Mouse (Mus musculus): ENCODE data around the gene Cav3. TPM values are rescaled to one million over a fixed set of nuclear protein-coding genes. Genes with fewer than 3 reads are reported as not detected.
A peak's percentile ranks its signal among the peaks of the same experiment; 100 is the strongest.

The Cav3 gene
- total RNA-seq (2014; rRNA removed) = not detected in 2 replicates
- not detected in 2 replicates for polyA plus RNA-seq (2015; fragmentation: Nextera tagmentation; extraction: Ambion mirVana)

GRCm38 (mm10) chr6:112459341-112459749, at the start of gene Cav3:
TSS of gene Cav3 (plus strand) at chr6:112459505.
- ATAC-seq (ENCODE audit: low FRiP score) (no peak), DNase-seq (ENCODE audit: low spot score) (peak; percentile 40)
- WGBS = 68% methylated on average over 12 of the region's 12 CpGs

GRCm38 (mm10) chr6:112419333-112419732, 40.0 kb upstream of the Cav3 start:
- Histone ChIP-seq H3K9me3 (ENCODE audit: low read length) (no peaks in the 10 kb centered on the region), H3K4me2 (ENCODE audit: low read depth, low read length, poor library complexity, severe bottlenecking) (no peak overlapping the region), H3K27ac (ENCODE audit: low read depth, low read length) (no peak overlapping the region), H3K27me3 (ENCODE audit: insufficient read depth, low read length) (no peaks in the 10 kb centered on the region), H3K9ac (replicated peaks; ENCODE audit: low read length, poor library complexity, severe bottlenecking) (no peak overlapping the region), H3K4me1 (ENCODE audit: insufficient read depth, low read length) (no peaks in the 10 kb centered on the region), H3K4me3 (ENCODE audit: low read depth, low read length) (no peak overlapping the region), H3K36me3 (ENCODE audit: insufficient read depth, low read length) (no peaks in the 10 kb centered on the region)
- DNase-seq (ENCODE audit: low spot score) (no peak), ATAC-seq (ENCODE audit: low FRiP score) (no peak)
- WGBS = 66% methylated on average over 9 of the region's 9 CpGs
- no peak for TF ChIP-seq CTCF (IDR thresholded peaks at IDR 0.05)

More at GRCm38 (mm10) chr6:112459341-112459749, at the start of gene Cav3:
- Histone ChIP-seq H3K4me3 (ENCODE audit: low read depth, low read length) (no peak within 1 kb of the TSS), H3K27ac (ENCODE audit: low read depth, low read length) (no peak within 1 kb of the TSS), H3K9ac (replicated peaks; ENCODE audit: low read length, poor library complexity, severe bottlenecking) (no peak within 1 kb of the TSS), H3K36me3 (ENCODE audit: insufficient read depth, low read length) (no peaks in the 10 kb centered on the region), H3K9me3 (ENCODE audit: low read length) (no peaks in the 10 kb centered on the region), H3K4me1 (ENCODE audit: insufficient read depth, low read length) (no peaks in the 10 kb centered on the region), H3K27me3 (ENCODE audit: insufficient read depth, low read length) (no peaks in the 10 kb centered on the region), H3K4me2 (ENCODE audit: low read depth, low read length, poor library complexity, severe bottlenecking) (no peak within 1 kb of the TSS)
- no peak for TF ChIP-seq CTCF (IDR thresholded peaks at IDR 0.05)

- ATAC-seq (ENCODE audit: low FRiP score) (no peak), DNase-seq (ENCODE audit: low spot score) (no peak)
- no peaks in the 10 kb centered on the region for H3K27me3 ChIP-seq (ENCODE audit: insufficient read depth, low read length)
- no peaks in the 10 kb centered on the region for H3K36me3 ChIP-seq (ENCODE audit: insufficient read depth, low read length)
- no peak overlapping the region for H3K4me2 ChIP-seq (ENCODE audit: low read depth, low read length, poor library complexity, severe bottlenecking)
- no peak overlapping the region for H3K27ac ChIP-seq (ENCODE audit: low read depth, low read length)
- no peak overlapping the region for H3K9ac ChIP-seq (replicated peaks; ENCODE audit: low read length, poor library complexity, severe bottlenecking)
- 0 out of 2 replicates have a peak, but pooled peaks have one; percentile 15 for TF ChIP-seq CTCF (IDR thresholded peaks at IDR 0.05)
- WGBS = 93% methylated on average over 1 of the region's 1 CpGs
- no peak overlapping the region for H3K4me3 ChIP-seq (ENCODE audit: low read depth, low read length)
- no peaks in the 10 kb centered on the region for H3K9me3 ChIP-seq (ENCODE audit: low read length)
- no peaks in the 10 kb centered on the region for H3K4me1 ChIP-seq (ENCODE audit: insufficient read depth, low read length)
These were observed 38.4 kb upstream of the Cav3 start for GRCm38 (mm10) chr6:112420883-112421282.

- DNase-seq (ENCODE audit: low spot score) (no peak), ATAC-seq (ENCODE audit: low FRiP score) (no peak)
- Histone ChIP-seq H3K27me3 (ENCODE audit: insufficient read depth, low read length) (no peaks in the 10 kb centered on the region), H3K27ac (ENCODE audit: low read depth, low read length) (no peak overlapping the region), H3K9ac (replicated peaks; ENCODE audit: low read length, poor library complexity, severe bottlenecking) (no peak overlapping the region), H3K4me3 (ENCODE audit: low read depth, low read length) (no peak overlapping the region), H3K36me3 (ENCODE audit: insufficient read depth, low read length) (no peaks in the 10 kb centered on the region), H3K9me3 (ENCODE audit: low read length) (no peaks in the 10 kb centered on the region), H3K4me2 (ENCODE audit: low read depth, low read length, poor library complexity, severe bottlenecking) (no peak overlapping the region), H3K4me1 (ENCODE audit: insufficient read depth, low read length) (no peaks in the 10 kb centered on the region)
- WGBS = 82% methylated on average over 8 of the region's 8 CpGs
- TF ChIP-seq CTCF (IDR thresholded peaks at IDR 0.05) = no peak
These were observed 35.4 kb upstream of the Cav3 start for GRCm38 (mm10) chr6:112423746-112424501.

- ATAC-seq (ENCODE audit: low FRiP score) (no peak), DNase-seq (ENCODE audit: low spot score) (no peak)
- Histone ChIP-seq H3K4me1 (ENCODE audit: insufficient read depth, low read length) (no peaks in the 10 kb centered on the region), H3K9ac (replicated peaks; ENCODE audit: low read length, poor library complexity, severe bottlenecking) (no peak overlapping the region), H3K4me2 (ENCODE audit: low read depth, low read length, poor library complexity, severe bottlenecking) (no peak overlapping the region), H3K4me3 (ENCODE audit: low read depth, low read length) (no peak overlapping the region), H3K27me3 (ENCODE audit: insufficient read depth, low read length) (no peaks in the 10 kb centered on the region), H3K36me3 (ENCODE audit: insufficient read depth, low read length) (no peaks in the 10 kb centered on the region), H3K9me3 (ENCODE audit: low read length) (no peaks in the 10 kb centered on the region), H3K27ac (ENCODE audit: low read depth, low read length) (no peak overlapping the region)
- no peak for TF ChIP-seq CTCF (IDR thresholded peaks at IDR 0.05)
- 75% methylated on average over 6 of the region's 6 CpGs for WGBS
These were observed 33.1 kb upstream of the Cav3 start for GRCm38 (mm10) chr6:112426018-112426732.

- H3K9ac ChIP-seq (replicated peaks; ENCODE audit: low read length, poor library complexity, severe bottlenecking) = no peak overlapping the region
- no peak overlapping the region for H3K4me3 ChIP-seq (ENCODE audit: low read depth, low read length)
- no peaks in the 10 kb centered on the region for H3K9me3 ChIP-seq (ENCODE audit: low read length)
- no peaks in the 10 kb centered on the region for H3K36me3 ChIP-seq (ENCODE audit: insufficient read depth, low read length)
- no peak for TF ChIP-seq CTCF (IDR thresholded peaks at IDR 0.05)
- H3K4me2 ChIP-seq (ENCODE audit: low read depth, low read length, poor library complexity, severe bottlenecking) = no peak overlapping the region
- DNase-seq (ENCODE audit: low spot score) (no peak), ATAC-seq (ENCODE audit: low FRiP score) (no peak)
- H3K4me1 ChIP-seq (ENCODE audit: insufficient read depth, low read length) = no peaks in the 10 kb centered on the region
- no peaks in the 10 kb centered on the region for H3K27me3 ChIP-seq (ENCODE audit: insufficient read depth, low read length)
- WGBS = 92% methylated on average over 3 of the region's 3 CpGs
- H3K27ac ChIP-seq (ENCODE audit: low read depth, low read length) = no peak overlapping the region
These were observed 13.6 kb upstream of the Cav3 start for GRCm38 (mm10) chr6:112445675-112446074.
